Mouse (Mus musculus) CH12.LX (cell line): ENCODE results near the gene Bsg. TPM values are rescaled to one million over a fixed set of nuclear protein-coding genes. Genes with fewer than 3 reads are reported as not detected.

Experiments used
- DNase-seq: peaks from one replicate; pipeline ENCODE4 v3.0.0-alpha.2; 2013; ENCODE audit errors: extremely low read depth
- H3K27ac ChIP-seq: 2 replicates; pipeline ENCODE4 v1.5.1; 2012; ENCODE audit warnings: low read depth, mild to moderate bottlenecking, control low read depth, moderate library complexity; ENCODE audit not compliant: insufficient read depth
- H3K27me3 ChIP-seq: replicated peaks from 2 replicates; pipeline ENCODE3; 2012; ENCODE audit warnings: inconsistent platforms
- H3K36me3 ChIP-seq, 2 experiments: replicated peaks in 1 of 2; 2 replicates each; pipeline versions ENCODE3 to v1.6.1; 2012; ENCODE audit warnings: inconsistent platforms in 1 of 2, low read length in 1 of 2, mild to moderate bottlenecking in 1 of 2, mixed read lengths in 1 of 2, moderate library complexity in 1 of 2; ENCODE audit not compliant: control insufficient read depth in 1 of 2, insufficient read depth in 1 of 2
- H3K4me1 ChIP-seq, 2 experiments: 2 replicates each; pipeline ENCODE4 v1.6.1; 2012; ENCODE audit warnings: inconsistent platforms in 1 of 2, moderate library complexity in 1 of 2; ENCODE audit not compliant: insufficient read depth in 2 of 2, control insufficient read depth in 1 of 2
- H3K4me2 ChIP-seq: 2 replicates; pipeline ENCODE4 v1.6.1; 2012; ENCODE audit warnings: low read depth, mild to moderate bottlenecking, control low read depth; ENCODE audit not compliant: poor library complexity, insufficient read depth, severe bottlenecking
- H3K4me3 ChIP-seq, 3 experiments: fragments of 150-350 bp in 1 of 3; sonication (generic) in 1 of 3; replicated peaks in 1 of 3; 2 replicates each; pipeline versions ENCODE3 to v1.5.1; 2011 to 2012; ENCODE audit warnings: low read depth in 2 of 3, low read length in 2 of 3, mild to moderate bottlenecking in 2 of 3, moderate library complexity in 2 of 3, control low read depth in 1 of 3, improper control_type of control experiment in 1 of 3, inconsistent platforms in 1 of 3, mixed read lengths in 1 of 3; ENCODE audit not compliant: poor library complexity in 1 of 3
- H3K79me2 ChIP-seq: replicated peaks from 2 replicates; pipeline ENCODE4 v1.6.1; 2012; ENCODE audit warnings: mild to moderate bottlenecking, moderate library complexity; ENCODE audit not compliant: control insufficient read depth, poor library complexity, insufficient read depth, severe bottlenecking; ENCODE audit errors: extremely low read depth
- H3K9ac ChIP-seq: 2 replicates; pipeline ENCODE4 v1.6.1; 2012; ENCODE audit warnings: low read depth, mild to moderate bottlenecking, control low read depth, moderate library complexity; ENCODE audit not compliant: insufficient read depth
- H3K9me3 ChIP-seq: replicated peaks from 2 replicates; pipeline ENCODE3; 2012; ENCODE audit warnings: low read length, inconsistent platforms, mixed read lengths
- CHD1 ChIP-seq: IDR thresholded peaks from 2 replicates; pipeline ENCODE4 v1.6.1; 2012; ENCODE audit warnings: low read depth, low read length, improper control_type of control experiment, inconsistent platforms
- CTCF ChIP-seq, 2 experiments: IDR thresholded peaks in 1 of 2; conservative IDR thresholded peaks in 1 of 2; 2 replicates each; pipeline ENCODE4 v1.5.1; 2011 to 2012; ENCODE audit warnings: low read depth in 2 of 2, low read length in 2 of 2, improper control_type of control experiment in 1 of 2, inconsistent platforms in 1 of 2, mild to moderate bottlenecking in 1 of 2, moderate library complexity in 1 of 2
- ELF1 ChIP-seq: IDR thresholded peaks from 2 replicates; pipeline ENCODE4 v1.6.1; 2014; ENCODE audit warnings: low read depth, mild to moderate bottlenecking, inconsistent platforms, low read length, improper control_type of control experiment
- HCFC1 ChIP-seq: IDR thresholded peaks from 2 replicates; pipeline ENCODE4 v1.6.1; 2012; ENCODE audit warnings: low read depth, mild to moderate bottlenecking, inconsistent platforms, low read length, improper control_type of control experiment
- MAFK ChIP-seq: IDR thresholded peaks from 2 replicates; pipeline ENCODE4 v1.6.1; 2011; ENCODE audit warnings: low read length, improper control_type of control experiment; ENCODE audit not compliant: insufficient replicate concordance
- MEF2A ChIP-seq: IDR thresholded peaks from 2 replicates; pipeline ENCODE4 v1.6.1; 2014; ENCODE audit warnings: low read depth, mild to moderate bottlenecking, inconsistent platforms, low read length, improper control_type of control experiment, borderline replicate concordance
- NELFE ChIP-seq: IDR thresholded peaks from 2 replicates; pipeline ENCODE4 v1.6.1; 2011; ENCODE audit warnings: low read depth, low read length, improper control_type of control experiment
- POLR2A ChIP-seq: IDR thresholded peaks from 2 replicates; pipeline ENCODE4 v1.6.1; 2011; ENCODE audit warnings: low read depth, mild to moderate bottlenecking, improper control_type of control experiment, low read length
- RAD21 ChIP-seq: IDR thresholded peaks from 2 replicates; pipeline ENCODE4 v1.6.1; 2011; ENCODE audit warnings: low read depth, mild to moderate bottlenecking, low read length, improper control_type of control experiment, moderate library complexity
- RCOR1 ChIP-seq: conservative IDR thresholded peaks from 2 replicates; pipeline ENCODE4 v1.6.1; 2012; ENCODE audit warnings: low read depth, mild to moderate bottlenecking, inconsistent platforms, low read length, improper control_type of control experiment
- SMC3 ChIP-seq: IDR thresholded peaks from 2 replicates; pipeline ENCODE4 v1.6.1; 2011; ENCODE audit warnings: low read depth, low read length, improper control_type of control experiment
- TBP ChIP-seq: conservative IDR thresholded peaks from 2 replicates; pipeline ENCODE4 v1.6.1; 2011; ENCODE audit warnings: low read depth, low read length, improper control_type of control experiment
- UBTF ChIP-seq: IDR thresholded peaks from 2 replicates; pipeline ENCODE4 v1.6.1; 2012; ENCODE audit warnings: low read depth, mild to moderate bottlenecking, inconsistent platforms, low read length, improper control_type of control experiment, moderate library complexity
- USF1 ChIP-seq: IDR thresholded peaks from 2 replicates; pipeline ENCODE4 v1.6.1; 2014; ENCODE audit warnings: low read depth, mild to moderate bottlenecking, inconsistent platforms, low read length, improper control_type of control experiment
- ZC3H11A ChIP-seq: IDR thresholded peaks from 2 replicates; pipeline ENCODE4 v1.6.1; 2012; ENCODE audit warnings: low read depth, mild to moderate bottlenecking, inconsistent platforms, low read length, improper control_type of control experiment
- ZKSCAN1 ChIP-seq: IDR thresholded peaks from 2 replicates; pipeline ENCODE4 v1.6.1; 2012; ENCODE audit warnings: low read depth, inconsistent platforms, low read length, improper control_type of control experiment, borderline replicate concordance
- ZNF384 ChIP-seq: IDR thresholded peaks from 2 replicates; pipeline ENCODE4 v1.6.1; 2012; ENCODE audit warnings: low read depth, low read length, improper control_type of control experiment, inconsistent platforms
- dilution Hi-C: fragments of 300-500 bp; cut with MboI; formaldehyde crosslinking; loops from 2 replicates; pipeline ENCODE4 v1.14.3; 2020; ENCODE audit warnings: low sequenced_read_pairs; ENCODE audit not compliant: extremely low pct_unique_long_range_greater_than_20kb, extremely low pct_ligation_motif_present
- in situ Hi-C: fragments of 300-500 bp; cut with MboI; formaldehyde crosslinking; loops from 3 replicates; pipeline ENCODE4 v1.14.3; 2019; ENCODE audit warnings: low sequenced_read_pairs, low pct_ligation_motif_present, low pct_unique_long_range_greater_than_20kb, mixed read lengths
- polyA plus RNA-seq: library from polyadenylated mRNA; unstranded; fragments of >175 nt; gene quantifications from 2 replicates; pipeline ENCODE4 v1.2.1, GENCODE M21; 2012; ENCODE audit warnings: low read depth; ENCODE audit not compliant: insufficient read length
- total RNA-seq, 2 experiments: library from RNA; depleted of rRNA; stranded (reverse); fragments of 300-350 nt in 1 of 2; fragments of >200 nt in 1 of 2; gene quantifications; 2 replicates each; pipeline ENCODE4 v1.2.3; 2012 to 2014

The Bsg gene
- total and polyA plus RNA-seq, 3 experiments, result 360 to 710 (median 421) TPM

DNA sequence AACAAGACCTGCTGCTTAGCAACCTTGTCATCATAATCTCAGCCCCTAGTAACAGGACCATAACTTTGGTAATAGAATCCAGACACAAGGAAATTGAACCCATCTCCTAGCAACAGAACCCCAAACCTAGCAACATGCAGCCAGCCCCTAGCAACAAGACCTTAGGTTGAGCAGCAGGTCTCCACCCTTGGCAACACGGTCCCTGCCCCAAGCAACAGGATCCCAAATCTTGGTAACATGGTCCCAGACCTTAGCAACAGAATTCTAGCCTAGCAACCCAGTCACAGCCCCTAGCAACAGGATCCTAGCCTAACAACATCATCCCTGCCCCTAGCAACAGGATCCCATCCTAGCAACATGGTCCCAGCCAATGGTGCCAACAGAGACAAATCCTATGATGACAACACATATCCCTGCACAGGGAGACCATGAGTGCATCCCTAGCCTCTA lies 49.3 kb upstream of the Bsg start:
- peaks cover 62% of the 10 kb centered on the region for H3K27me3 ChIP-seq
- dilution Hi-C loops, result no loop called here
- in situ Hi-C loops, result no loop called here
- no peak overlapping the region for H3K27ac ChIP-seq
- H3K36me3 ChIP-seq, result no peaks in the 10 kb centered on the region
- no peak overlapping the region for H3K4me3 ChIP-seq
- H3K4me1 ChIP-seq, result peaks cover 0 to 3% of the 10 kb centered on the region in 2 experiments; a peak in 1 of 4 replicates
- H3K4me2 ChIP-seq, result no peak overlapping the region
- H3K9me3 ChIP-seq, result peaks cover 4% of the 10 kb centered on the region
- no peak for TF ChIP-seq CHD1
- TF ChIP-seq USF1, result no peak
- TF ChIP-seq POLR2A, result no peak
- no peak for TF ChIP-seq ZKSCAN1
- no peak for TF ChIP-seq RAD21
- no peak for TF ChIP-seq ZNF384
- TF ChIP-seq MEF2A, result no peak
- no peak for TF ChIP-seq ZC3H11A
- no peak for TF ChIP-seq UBTF
- TF ChIP-seq HCFC1, result no peak
- TF ChIP-seq ELF1, result no peak
- no peak for DNase-seq
- no peak overlapping the region for H3K9ac ChIP-seq
- no peaks in the 10 kb centered on the region for H3K79me2 ChIP-seq

DNA sequence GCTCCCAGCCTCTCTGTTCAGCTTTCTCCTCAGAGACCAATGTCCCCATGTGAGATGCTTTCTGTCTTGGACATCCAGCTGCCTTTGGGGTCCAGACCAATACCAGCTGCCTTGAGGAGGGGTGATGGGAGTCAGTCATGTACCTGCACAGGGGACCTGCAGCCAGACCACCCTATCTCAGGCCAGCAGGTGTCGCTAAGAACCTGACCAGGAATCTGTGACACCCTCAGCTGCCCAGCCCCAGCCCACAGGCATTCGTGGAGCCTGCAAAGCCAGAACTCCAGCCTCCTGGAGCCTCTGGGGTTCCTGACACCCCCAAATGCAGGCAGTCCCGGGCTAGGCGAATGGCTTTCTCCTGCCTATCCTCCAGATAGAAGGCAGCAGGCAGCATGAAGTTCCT lies 45.5 kb upstream of the Bsg start:
- no peak overlapping the region for H3K4me2 ChIP-seq
- no peak overlapping the region for H3K27ac ChIP-seq
- peaks cover 10 to 28% of the 10 kb centered on the region in 2 experiments for H3K4me1 ChIP-seq
- no peaks in the 10 kb centered on the region for H3K79me2 ChIP-seq
- H3K9me3 ChIP-seq, result no peaks in the 10 kb centered on the region
- dilution Hi-C loops, result no loop called here
- DNase-seq, result peak; percentile 52
- TF ChIP-seq ZC3H11A (0 out of 2 replicates have a peak, but pooled peaks have one; percentile 2), RCOR1 (no peak), MEF2A (no peak), SMC3 (peak; percentile 75), NELFE (peak; percentile 17; the same call in 1 of the 2 replicates), MAFK (no peak), POLR2A (no peak), TBP (no peak), CTCF (conservative IDR thresholded peaks at IDR 0.05 in 1 of 2, IDR thresholded peaks at IDR 0.05 in 1 of 2; ENCODE audit: low read depth in 2 of 2, low read length in 2 of 2) (peak; percentile 37 to 86; a peak in 2 of 4 replicates), RAD21 (peak; percentile 78)
- no peak overlapping the region for H3K4me3 ChIP-seq
- no peak overlapping the region for H3K9ac ChIP-seq
- H3K36me3 ChIP-seq, result no peaks in the 10 kb centered on the region
- H3K27me3 ChIP-seq, result peaks cover 35% of the 10 kb centered on the region
- in situ Hi-C loops, result no loop called here
